Mouse (Mus musculus) limb, embryonic 13.5 days (tissue): ENCODE data around the gene Gmip. TPM values are rescaled to one million over a fixed set of nuclear protein-coding genes. Genes with fewer than 3 reads are reported as not detected.

ENCODE experiments used
- ATAC-seq: fragments of 200-750 bp; cut with Nextera tagmentation; 2 replicates; pipeline ENCODE4 v1.8.0; 2017; ENCODE audit warnings: low read depth, moderate number of reproducible peaks, moderate TSS enrichment; ENCODE audit not compliant: low FRiP score
- H3K27ac ChIP-seq: fragments of 300-500 bp; sonication (generic); 2 replicates; pipeline ENCODE4 v1.5.1; 2015; ENCODE audit warnings: inconsistent platforms, mild to moderate bottlenecking, moderate library complexity
- H3K27me3 ChIP-seq: fragments of 300-500 bp; sonication (generic); 2 replicates; pipeline ENCODE4 v1.6.1; 2015; ENCODE audit warnings: mild to moderate bottlenecking, inconsistent platforms
- H3K36me3 ChIP-seq: fragments of 300-500 bp; sonication (generic); 2 replicates; pipeline ENCODE4 v1.6.1; 2015; ENCODE audit warnings: inconsistent platforms, mild to moderate bottlenecking, moderate library complexity
- H3K4me1 ChIP-seq: fragments of 300-500 bp; sonication (generic); 2 replicates; pipeline ENCODE4 v1.6.1; 2015; ENCODE audit warnings: inconsistent platforms
- H3K4me2 ChIP-seq: fragments of 300-500 bp; sonication (generic); replicated peaks from 2 replicates; pipeline ENCODE4 v1.6.1; 2015; ENCODE audit warnings: inconsistent platforms, mild to moderate bottlenecking, moderate library complexity
- H3K4me3 ChIP-seq: fragments of 300-500 bp; sonication (generic); 2 replicates; pipeline ENCODE4 v1.5.1; 2015; ENCODE audit warnings: moderate library complexity, mild to moderate bottlenecking, inconsistent platforms
- H3K9ac ChIP-seq: fragments of 300-500 bp; sonication (generic); 2 replicates; pipeline ENCODE4 v1.6.1; 2015; ENCODE audit warnings: mild to moderate bottlenecking, inconsistent platforms
- H3K9me3 ChIP-seq: fragments of 300-500 bp; sonication (generic); 2 replicates; pipeline ENCODE4 v1.6.1; 2016; ENCODE audit warnings: inconsistent platforms
- WGBS: fragments of 180-500 bp; shearing (Covaris S2); methylation state at CpG from one replicate; pipeline ENCODE4 v1.1.7; 2015; 5-methylcytosine and 5-hydroxymethylcytosine counted together
- polyA plus RNA-seq: library from polyadenylated mRNA; unstranded; fragments of >200 nt; fragmentation: Nextera tagmentation; extraction: Ambion mirVana; gene quantifications from 2 replicates; pipeline ENCODE4 v1.2.1, GENCODE M21; 2015

The Gmip gene
- polyA plus RNA-seq, 1 experiment from 2014 or later: 7.3 TPM

DNA sequence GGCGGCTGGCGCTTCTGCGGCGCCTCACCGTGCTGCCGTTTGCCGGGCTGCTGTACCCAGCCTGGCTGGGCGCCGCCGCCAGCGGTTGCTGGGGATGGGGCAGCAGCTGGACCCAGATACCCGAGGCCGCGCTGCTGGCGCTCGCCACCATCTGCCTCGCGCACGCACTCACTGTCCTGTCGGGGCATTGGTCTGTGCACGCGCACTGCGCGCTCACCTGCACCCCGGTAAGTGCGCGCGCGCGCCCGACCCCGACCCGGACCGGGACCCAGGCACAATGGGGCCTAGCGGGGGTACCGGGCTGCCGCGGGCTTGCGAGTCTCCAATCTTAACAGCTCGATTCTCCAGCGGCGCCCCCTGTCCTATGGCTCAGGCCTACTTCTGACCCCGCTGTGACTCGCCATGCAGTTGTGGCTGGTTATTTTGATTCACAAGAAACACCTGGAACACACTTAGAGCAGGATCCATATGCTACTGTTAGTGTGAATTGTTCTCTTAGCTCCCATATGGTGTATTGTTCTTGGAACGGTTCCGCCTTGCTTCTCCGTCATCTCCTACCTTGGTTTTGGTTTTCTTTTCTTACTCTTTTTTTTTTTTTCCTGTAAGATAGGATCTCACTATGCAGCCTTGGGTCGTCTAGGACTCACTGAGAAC lies 16.9 kb upstream of the Gmip start:
- H3K36me3 ChIP-seq: peaks cover 38% of the 10 kb centered on the region
- H3K27me3 ChIP-seq: no peaks in the 10 kb centered on the region
- no peaks in the 10 kb centered on the region for H3K9me3 ChIP-seq
- ATAC-seq: peak; percentile 77
- H3K27ac ChIP-seq: peak overlapping the region; percentile 92
- peak overlapping the region; percentile 82 for H3K4me2 ChIP-seq
- peak overlapping the region; percentile 98 for H3K9ac ChIP-seq
- H3K4me1 ChIP-seq: peaks cover 25% of the 10 kb centered on the region
- peak overlapping the region; percentile 100 for H3K4me3 ChIP-seq
- WGBS: under 1% methylated on average over 48 of the region's 48 CpGs

DNA sequence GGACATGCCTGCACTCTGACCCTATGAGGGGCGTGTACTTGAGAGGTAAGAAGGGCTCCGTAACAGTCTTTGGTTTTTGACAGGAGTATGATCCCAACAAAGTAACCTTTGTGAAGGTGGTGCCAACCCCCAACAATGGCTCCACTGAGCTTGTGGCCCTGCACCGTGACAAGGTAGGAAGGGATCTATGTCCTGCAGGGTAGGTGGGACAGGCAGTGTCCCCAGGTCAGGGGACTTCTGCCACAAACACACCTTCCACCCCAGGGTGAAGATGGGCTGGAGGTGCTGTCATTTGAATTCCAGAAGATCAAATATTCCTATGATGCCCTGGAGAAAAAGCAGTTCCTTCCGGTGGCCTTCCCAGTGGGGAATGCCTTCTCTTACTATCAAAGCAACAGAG lies 14.8 kb upstream of the Gmip start:
- Histone ChIP-seq H3K36me3 (peaks cover 59% of the 10 kb centered on the region), H3K9me3 (no peaks in the 10 kb centered on the region), H3K4me2 (no peak overlapping the region), H3K27me3 (no peaks in the 10 kb centered on the region), H3K9ac (no peak overlapping the region; the same call in 1 of the 2 replicates), H3K4me3 (no peak overlapping the region), H3K4me1 (peaks cover 25% of the 10 kb centered on the region), H3K27ac (no peak overlapping the region)
- no peak for ATAC-seq
- 93% methylated on average over 4 of the region's 4 CpGs for WGBS

DNA sequence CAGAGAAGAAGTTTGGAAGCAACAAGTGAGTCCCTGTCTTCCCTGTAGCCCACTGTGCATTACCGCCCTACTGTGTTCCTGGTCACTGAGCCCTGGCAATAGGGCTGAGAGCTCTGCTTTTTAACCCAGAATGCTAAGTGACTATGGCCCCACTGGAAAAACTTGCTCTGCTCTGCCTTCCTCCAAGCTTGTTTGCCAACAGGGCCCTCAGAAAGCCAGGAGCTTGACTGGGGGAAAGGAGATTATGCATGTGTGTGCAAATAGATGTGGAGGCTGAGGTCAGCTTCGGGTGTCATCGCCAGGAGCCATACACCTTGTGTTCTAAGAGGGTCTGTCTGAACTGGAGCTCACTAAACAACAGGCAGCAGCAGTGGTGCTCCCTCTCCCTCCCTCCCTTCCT lies 14.4 kb upstream of the Gmip start:
- WGBS: 93% methylated on average over 3 of the region's 3 CpGs
- Histone ChIP-seq H3K4me1 (peaks cover 25% of the 10 kb centered on the region), H3K4me3 (no peak overlapping the region), H3K9me3 (no peaks in the 10 kb centered on the region), H3K27me3 (no peaks in the 10 kb centered on the region), H3K4me2 (no peak overlapping the region), H3K9ac (peak overlapping the region; percentile 4; the same call in 1 of the 2 replicates), H3K27ac (no peak overlapping the region), H3K36me3 (peaks cover 63% of the 10 kb centered on the region)
- no peak for ATAC-seq

DNA sequence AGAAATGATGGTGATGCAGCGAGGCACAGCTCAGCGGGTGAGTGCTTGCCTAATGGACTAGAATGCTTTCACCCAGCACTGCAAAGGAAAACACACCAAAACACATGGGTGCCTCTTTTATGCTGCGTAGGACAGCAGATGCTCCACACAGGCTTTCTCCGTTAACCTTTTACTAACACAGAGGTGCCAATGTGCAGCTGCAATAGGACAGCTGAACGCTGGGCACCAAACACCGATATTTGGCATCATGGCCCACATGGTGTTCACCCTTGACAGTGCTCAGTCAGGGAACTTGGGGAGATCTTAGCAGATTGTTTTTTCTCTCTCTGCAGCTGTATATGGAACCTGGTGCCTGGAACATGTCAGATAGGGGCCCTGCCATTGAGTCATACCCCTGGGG lies 13.6 kb upstream of the Gmip start:
- 93% methylated on average over 6 of the region's 6 CpGs for WGBS
- H3K9ac ChIP-seq: no peak overlapping the region
- no peak overlapping the region for H3K27ac ChIP-seq
- peaks cover 71% of the 10 kb centered on the region for H3K36me3 ChIP-seq
- no peaks in the 10 kb centered on the region for H3K9me3 ChIP-seq
- no peaks in the 10 kb centered on the region for H3K27me3 ChIP-seq
- ATAC-seq: no peak
- H3K4me1 ChIP-seq: peaks cover 22% of the 10 kb centered on the region
- no peak overlapping the region for H3K4me3 ChIP-seq
- H3K4me2 ChIP-seq: no peak overlapping the region

DNA sequence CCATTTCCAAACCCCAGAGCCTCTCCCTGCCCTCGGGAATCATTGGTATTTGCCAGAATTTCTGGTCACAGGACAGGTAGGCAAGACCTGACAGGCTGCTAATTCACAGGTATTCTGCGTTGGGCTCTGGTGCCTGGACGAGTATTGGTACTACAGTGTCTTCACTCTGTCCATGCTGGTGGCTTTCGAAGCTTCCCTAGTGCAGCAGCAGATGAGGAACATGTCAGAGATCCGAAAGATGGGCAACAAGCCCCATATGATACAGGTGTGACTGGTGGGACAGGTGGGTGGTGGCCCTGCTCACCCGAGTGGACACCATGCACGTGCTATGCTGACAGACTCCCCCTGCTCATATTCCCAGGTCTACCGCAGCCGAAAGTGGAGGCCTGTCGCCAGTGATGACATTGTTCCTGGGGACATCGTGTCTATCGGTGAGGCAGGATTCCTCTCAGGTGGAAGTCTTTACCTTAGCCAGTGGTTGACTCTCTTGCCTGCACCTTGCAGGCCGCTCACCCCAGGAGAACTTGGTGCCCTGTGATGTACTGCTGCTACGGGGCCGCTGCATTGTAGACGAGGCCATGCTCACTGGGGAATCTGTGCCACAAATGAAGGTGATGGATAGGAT lies 11.6 kb upstream of the Gmip start:
- no peak for ATAC-seq
- 93% methylated on average over 16 of the region's 16 CpGs for WGBS
- H3K4me1 ChIP-seq: peaks cover 15% of the 10 kb centered on the region
- no peaks in the 10 kb centered on the region for H3K9me3 ChIP-seq
- no peak overlapping the region for H3K4me3 ChIP-seq
- H3K27ac ChIP-seq: no peak overlapping the region
- peaks cover 91% of the 10 kb centered on the region for H3K36me3 ChIP-seq
- no peak overlapping the region for H3K9ac ChIP-seq
- no peak overlapping the region for H3K4me2 ChIP-seq
- H3K27me3 ChIP-seq: no peaks in the 10 kb centered on the region

DNA sequence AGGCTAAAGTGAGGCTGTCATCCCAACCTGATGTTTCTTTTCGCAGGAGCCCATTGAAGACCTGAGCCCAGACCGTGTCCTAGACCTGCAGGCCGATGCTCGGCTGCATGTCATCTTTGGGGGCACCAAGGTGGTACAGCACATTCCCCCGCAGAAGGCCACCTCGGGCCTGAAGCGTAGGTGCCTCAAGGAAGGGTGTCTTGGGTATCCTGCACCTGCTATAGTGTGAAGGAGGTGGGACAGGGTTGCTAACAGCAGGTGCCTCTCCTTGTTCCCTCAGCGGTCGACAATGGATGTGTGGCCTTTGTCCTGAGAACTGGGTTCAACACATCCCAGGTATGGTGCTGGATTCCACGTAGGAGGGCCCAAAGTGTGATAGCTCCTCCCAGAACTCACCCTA lies 10.8 kb upstream of the Gmip start:
- H3K9me3 ChIP-seq: no peaks in the 10 kb centered on the region
- H3K36me3 ChIP-seq: peaks cover 99% of the 10 kb centered on the region
- H3K9ac ChIP-seq: no peak overlapping the region
- no peak overlapping the region for H3K4me2 ChIP-seq
- H3K27ac ChIP-seq: no peak overlapping the region
- H3K27me3 ChIP-seq: no peaks in the 10 kb centered on the region
- no peak for ATAC-seq
- peaks cover 7% of the 10 kb centered on the region for H3K4me1 ChIP-seq
- no peak overlapping the region for H3K4me3 ChIP-seq
- 95% methylated on average over 10 of the region's 10 CpGs for WGBS

DNA sequence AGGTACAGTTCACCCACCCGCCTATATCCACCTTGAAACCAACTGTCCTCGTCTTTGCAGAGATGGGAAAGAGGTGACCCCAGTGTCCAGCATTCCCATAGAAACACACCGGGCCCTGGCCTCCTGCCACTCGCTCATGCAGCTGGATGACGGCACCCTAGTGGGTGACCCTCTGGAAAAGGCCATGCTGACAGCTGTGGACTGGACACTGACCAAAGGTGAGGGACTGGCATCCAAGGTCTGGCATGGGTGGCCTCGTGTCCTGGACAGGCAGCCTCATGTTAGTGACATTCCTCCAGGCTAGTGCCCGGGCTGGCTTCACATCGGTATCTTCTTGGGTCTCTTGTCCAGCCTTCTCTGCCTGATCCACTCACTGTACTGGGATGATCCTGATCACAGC lies 9.2 kb upstream of the Gmip start:
- no peak for ATAC-seq

DNA sequence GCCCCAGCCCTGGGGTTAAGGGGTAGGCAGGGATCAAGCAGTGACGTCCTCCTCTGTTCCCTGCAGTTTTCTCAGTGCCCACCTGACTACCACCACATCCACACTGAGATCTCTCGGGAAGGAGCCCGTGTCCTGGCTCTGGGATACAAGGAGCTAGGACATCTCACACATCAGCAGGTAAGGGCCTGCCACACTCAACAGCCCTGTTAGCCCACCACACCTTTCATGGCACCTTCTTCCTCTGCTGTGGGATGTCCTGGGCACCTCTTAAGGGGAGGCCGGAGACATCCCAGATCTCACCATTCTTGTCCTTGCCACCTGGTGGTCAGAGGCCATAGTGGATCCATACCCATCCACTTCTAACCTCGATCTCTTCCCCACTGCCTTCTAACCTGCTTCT lies 8.5 kb upstream of the Gmip start:
- Histone ChIP-seq H3K9ac (no peak overlapping the region), H3K4me1 (no peaks in the 10 kb centered on the region), H3K9me3 (no peaks in the 10 kb centered on the region), H3K36me3 (peaks cover 98% of the 10 kb centered on the region), H3K4me2 (no peak overlapping the region), H3K27me3 (no peaks in the 10 kb centered on the region), H3K4me3 (no peak overlapping the region), H3K27ac (no peak overlapping the region)
- 86% methylated on average over 5 of the region's 5 CpGs for WGBS
- ATAC-seq: no peak

More for the DNA sequence above, 9.2 kb upstream of the Gmip start:
- Histone ChIP-seq H3K27ac (no peak overlapping the region), H3K4me1 (no peaks in the 10 kb centered on the region), H3K27me3 (no peaks in the 10 kb centered on the region), H3K4me2 (no peak overlapping the region), H3K9ac (no peak overlapping the region), H3K4me3 (no peak overlapping the region), H3K36me3 (peaks cover 100% of the 10 kb centered on the region), H3K9me3 (no peaks in the 10 kb centered on the region)
- 92% methylated on average over 8 of the region's 8 CpGs for WGBS

DNA sequence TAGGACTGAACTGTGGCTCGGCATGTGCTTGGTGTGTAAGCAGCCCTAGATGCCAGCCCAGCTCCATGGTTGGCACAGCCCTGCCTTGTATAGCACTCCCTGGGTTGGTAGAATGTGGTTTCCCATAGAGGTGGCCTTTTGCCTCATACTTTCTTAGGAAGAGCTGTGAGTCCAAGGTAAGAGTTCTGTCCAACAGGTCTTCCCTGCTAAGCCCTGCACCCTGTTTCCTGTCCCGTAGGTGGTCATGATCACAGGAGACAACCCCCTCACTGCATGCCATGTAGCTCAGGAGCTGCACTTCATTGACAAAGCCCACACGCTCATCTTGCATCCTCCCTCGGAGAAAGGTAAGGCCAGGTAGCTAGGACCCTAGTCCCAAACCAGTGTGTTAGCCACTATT lies 6.7 kb upstream of the Gmip start:
- H3K4me3 ChIP-seq: no peak overlapping the region
- no peak overlapping the region for H3K9ac ChIP-seq
- 96% methylated on average over 4 of the region's 4 CpGs for WGBS
- no peaks in the 10 kb centered on the region for H3K27me3 ChIP-seq
- no peak overlapping the region for H3K27ac ChIP-seq
- no peak for ATAC-seq
- H3K4me1 ChIP-seq: no peaks in the 10 kb centered on the region
- H3K4me2 ChIP-seq: no peak overlapping the region
- H3K9me3 ChIP-seq: no peaks in the 10 kb centered on the region
- peaks cover 98% of the 10 kb centered on the region for H3K36me3 ChIP-seq

DNA sequence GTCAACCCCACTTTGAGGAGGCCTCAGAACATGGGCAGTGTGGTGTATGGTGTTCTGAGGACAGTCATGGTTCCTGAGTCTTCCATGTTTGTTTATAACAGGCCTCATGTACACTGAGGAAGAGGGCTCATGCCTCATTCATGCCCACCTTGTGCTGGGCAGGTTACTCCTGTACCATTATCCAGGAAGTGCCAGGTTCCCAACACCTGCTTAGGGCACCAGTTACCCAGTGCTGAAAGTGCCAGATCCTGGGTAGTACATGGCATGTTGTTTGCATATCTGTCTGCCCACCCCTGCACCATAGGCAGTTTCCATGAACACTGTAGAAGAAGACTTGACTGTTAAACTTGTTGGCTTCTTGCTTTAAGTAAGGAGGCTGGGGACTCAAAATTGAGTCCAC lies 6.3 kb upstream of the Gmip start:
- no peaks in the 10 kb centered on the region for H3K27me3 ChIP-seq
- no peak overlapping the region for H3K4me3 ChIP-seq
- no peaks in the 10 kb centered on the region for H3K9me3 ChIP-seq
- H3K4me2 ChIP-seq: no peak overlapping the region
- peaks cover 98% of the 10 kb centered on the region for H3K36me3 ChIP-seq
- no peak overlapping the region for H3K27ac ChIP-seq
- H3K9ac ChIP-seq: no peak overlapping the region
- no peak for ATAC-seq
- H3K4me1 ChIP-seq: no peaks in the 10 kb centered on the region

DNA sequence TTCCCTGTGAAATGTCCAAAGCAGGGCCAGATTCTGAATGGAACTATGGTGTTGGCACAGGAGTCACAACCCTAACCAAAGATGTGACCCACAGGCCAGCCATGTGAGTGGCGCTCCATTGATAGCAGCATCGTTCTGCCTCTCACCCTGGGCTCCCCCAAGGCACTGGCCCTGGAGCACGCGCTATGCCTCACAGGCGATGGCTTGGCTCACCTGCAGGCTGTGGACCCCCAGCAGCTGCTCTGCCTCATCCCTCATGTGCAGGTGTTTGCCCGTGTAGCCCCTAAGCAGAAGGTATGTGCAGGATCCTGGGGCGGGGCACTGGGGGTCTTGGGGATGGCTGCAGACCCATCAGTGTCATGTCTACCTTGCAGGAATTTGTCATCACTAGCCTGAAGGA lies 5.1 kb upstream of the Gmip start:
- peaks cover 98% of the 10 kb centered on the region for H3K36me3 ChIP-seq
- no peaks in the 10 kb centered on the region for H3K9me3 ChIP-seq
- no peak overlapping the region for H3K9ac ChIP-seq
- ATAC-seq: no peak
- H3K27ac ChIP-seq: no peak overlapping the region
- no peaks in the 10 kb centered on the region; the same call in 1 of the 2 replicates for H3K4me1 ChIP-seq
- no peak overlapping the region for H3K4me3 ChIP-seq
- H3K4me2 ChIP-seq: no peak overlapping the region
- 93% methylated on average over 7 of the region's 7 CpGs for WGBS
- no peaks in the 10 kb centered on the region for H3K27me3 ChIP-seq

DNA sequence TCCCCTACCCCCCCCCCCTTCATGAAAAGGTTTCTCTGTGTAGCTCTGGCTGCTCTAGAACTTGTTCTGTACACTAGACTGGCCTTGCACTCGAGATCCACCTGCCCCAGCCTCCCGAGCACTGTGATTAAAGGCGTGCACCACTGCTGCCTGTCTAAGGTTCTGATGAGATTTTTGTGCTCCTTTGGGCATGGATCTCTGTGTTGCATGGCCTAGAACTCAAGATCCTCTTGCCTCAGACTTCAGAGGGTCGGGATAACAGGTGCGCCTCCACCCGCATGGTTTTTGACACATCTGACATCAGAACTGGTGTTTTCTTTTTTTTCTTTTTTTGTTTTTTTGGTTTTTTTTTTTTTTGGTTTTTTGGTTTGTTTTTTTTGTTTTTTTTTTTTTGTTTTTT lies 3.9 kb upstream of the Gmip start:
- H3K9ac ChIP-seq: no peak overlapping the region
- peaks cover 87% of the 10 kb centered on the region for H3K36me3 ChIP-seq
- WGBS: 92% methylated on average over 6 of the region's 6 CpGs
- peaks cover 8% of the 10 kb centered on the region for H3K4me1 ChIP-seq
- ATAC-seq: no peak
- H3K27ac ChIP-seq: no peak overlapping the region
- H3K4me2 ChIP-seq: no peak overlapping the region
- no peaks in the 10 kb centered on the region for H3K9me3 ChIP-seq
- H3K27me3 ChIP-seq: no peaks in the 10 kb centered on the region
- H3K4me3 ChIP-seq: no peak overlapping the region

DNA sequence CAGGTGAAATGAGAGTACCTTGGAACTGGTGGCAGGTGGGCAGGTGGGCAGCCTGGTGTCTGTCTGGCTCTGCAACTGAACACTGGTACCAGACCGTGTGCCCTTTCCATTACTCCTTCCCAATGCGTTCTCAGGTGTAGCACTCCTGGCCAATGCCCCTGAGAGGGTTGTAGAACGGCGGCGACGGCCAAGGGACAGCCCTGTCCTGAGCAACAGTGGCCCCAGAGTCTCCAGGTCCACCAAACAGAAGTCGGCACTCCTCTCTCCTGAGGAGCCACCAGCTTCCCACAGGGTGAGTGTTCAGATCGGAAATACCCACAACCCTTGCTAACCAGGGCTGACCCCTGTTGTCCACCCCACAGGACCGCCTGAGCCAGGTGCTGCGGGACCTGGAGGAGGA lies 3.4 kb upstream of the Gmip start:
- no peak for ATAC-seq
- Histone ChIP-seq H3K4me3 (no peak overlapping the region), H3K4me2 (no peak overlapping the region), H3K4me1 (peaks cover 8% of the 10 kb centered on the region), H3K9me3 (no peaks in the 10 kb centered on the region), H3K27me3 (no peaks in the 10 kb centered on the region), H3K9ac (no peak overlapping the region), H3K36me3 (peaks cover 81% of the 10 kb centered on the region), H3K27ac (no peak overlapping the region)
- WGBS: 94% methylated on average over 10 of the region's 10 CpGs
